Mouse (Mus musculus): ENCODE results near the gene Cd302. TPM values are rescaled to one million over a fixed set of nuclear protein-coding genes. Genes with fewer than 3 reads are reported as not detected.
A peak's percentile ranks its signal among the peaks of the same experiment; 100 is the strongest.

The Cd302 gene
- polyA plus RNA-seq, 1 experiment from 2014 or later: 15.2 TPM

DNA sequence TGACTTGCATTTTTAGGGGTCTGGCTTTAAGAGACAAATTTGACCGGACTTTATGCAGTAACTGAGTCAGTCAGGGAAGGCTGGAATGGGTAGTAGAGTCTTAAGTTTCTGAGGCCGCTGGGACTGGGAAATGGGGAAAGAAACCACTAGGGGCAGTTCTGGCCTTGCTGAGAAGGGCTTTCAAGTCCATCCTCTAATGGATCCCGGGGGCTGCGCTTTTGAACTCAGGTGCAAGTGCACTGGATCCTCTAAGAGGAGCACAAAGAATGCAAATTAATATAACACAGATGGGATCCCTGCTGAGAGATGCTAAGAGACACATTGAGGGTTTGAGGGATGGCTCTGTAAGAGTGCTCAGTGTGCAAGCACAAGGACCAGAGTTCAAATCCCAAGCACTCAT lies 7.1 kb upstream of the Cd302 start:
- Histone ChIP-seq H3K4me2 (ENCODE audit: low read depth) (no peak overlapping the region), H3K4me3 (ENCODE audit: low read depth, low read length) (no peak overlapping the region), H3K9ac (ENCODE audit: low read length) (no peak overlapping the region), H3K27ac (ENCODE audit: low read depth, low read length) (no peak overlapping the region), H3K9me3 (ENCODE audit: control insufficient read depth, low read length) (no peaks in the 10 kb centered on the region), H3K27me3 (ENCODE audit: control insufficient read depth, insufficient read depth, low read length) (no peaks in the 10 kb centered on the region), H3K4me1 (ENCODE audit: control insufficient read depth, insufficient read depth, low read length) (no peaks in the 10 kb centered on the region), H3K36me3 (ENCODE audit: control insufficient read depth, insufficient read depth, low read length) (no peaks in the 10 kb centered on the region)
- WGBS: 83% methylated on average over 4 of the region's 4 CpGs
- DNase-seq (ENCODE audit: low spot score) (no peak), ATAC-seq (ENCODE audit: insufficient read depth, low FRiP score, low TSS enrichment) (no peak)

DNA sequence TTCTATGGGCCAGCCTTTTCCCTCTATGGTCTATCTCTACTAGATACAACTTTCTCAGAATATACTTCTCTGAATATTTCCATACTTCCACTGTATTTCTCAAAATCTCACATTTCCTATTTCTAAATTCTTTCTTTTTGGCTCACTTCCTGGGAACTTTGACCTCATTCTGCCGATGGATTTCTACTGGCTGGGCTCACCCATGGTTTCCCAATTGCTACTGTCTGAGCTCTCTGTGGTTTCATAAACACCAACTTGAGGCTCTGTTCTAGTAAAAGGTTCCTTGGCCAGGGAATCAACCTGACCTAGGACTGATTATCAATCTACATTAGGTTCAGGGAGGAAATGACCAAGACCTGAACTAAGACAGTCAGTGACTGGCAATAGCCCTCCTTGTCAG lies 5.2 kb upstream of the Cd302 start:
- 0 out of 2 replicates have a peak, but pooled peaks cover under 1% of the 10 kb centered on the region for H3K27me3 ChIP-seq (ENCODE audit: control insufficient read depth, insufficient read depth, low read length)
- no peak overlapping the region for H3K27ac ChIP-seq (ENCODE audit: low read depth, low read length)
- 95% methylated on average over 1 of the region's 1 CpGs for WGBS
- no peak for ATAC-seq (ENCODE audit: insufficient read depth, low FRiP score, low TSS enrichment)
- H3K36me3 ChIP-seq (ENCODE audit: control insufficient read depth, insufficient read depth, low read length): no peaks in the 10 kb centered on the region
- no peak for DNase-seq (ENCODE audit: low spot score)
- no peaks in the 10 kb centered on the region for H3K4me1 ChIP-seq (ENCODE audit: control insufficient read depth, insufficient read depth, low read length)
- H3K4me2 ChIP-seq (ENCODE audit: low read depth): no peak overlapping the region
- H3K4me3 ChIP-seq (ENCODE audit: low read depth, low read length): no peak overlapping the region
- H3K9me3 ChIP-seq (ENCODE audit: control insufficient read depth, low read length): no peaks in the 10 kb centered on the region
- H3K9ac ChIP-seq (ENCODE audit: low read length): no peak overlapping the region

DNA sequence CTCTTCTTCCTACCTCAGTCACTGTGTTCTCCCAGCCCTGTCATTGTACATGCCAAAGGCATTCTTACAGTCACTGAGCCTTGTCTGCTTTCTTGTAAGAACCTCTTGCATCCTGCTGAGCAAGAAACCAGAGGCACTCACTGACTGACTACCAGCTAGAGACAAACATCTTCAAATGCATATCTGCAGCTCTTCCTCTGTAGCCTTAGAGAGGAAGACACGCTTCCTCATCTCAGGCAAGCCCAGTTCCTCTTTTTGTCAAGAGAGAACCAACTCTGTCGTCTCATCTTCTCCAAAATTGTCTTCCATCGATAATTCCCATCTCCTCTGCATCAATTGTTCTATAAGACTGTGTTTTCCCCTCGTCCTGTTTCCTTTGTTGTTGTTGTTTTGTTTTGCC lies 4.3 kb upstream of the Cd302 start:
- Histone ChIP-seq H3K9ac (ENCODE audit: low read length) (no peak overlapping the region), H3K36me3 (ENCODE audit: control insufficient read depth, insufficient read depth, low read length) (no peaks in the 10 kb centered on the region), H3K9me3 (ENCODE audit: control insufficient read depth, low read length) (no peaks in the 10 kb centered on the region), H3K27ac (ENCODE audit: low read depth, low read length) (no peak overlapping the region), H3K4me2 (ENCODE audit: low read depth) (no peak overlapping the region), H3K27me3 (ENCODE audit: control insufficient read depth, insufficient read depth, low read length) (0 out of 2 replicates have a peak, but pooled peaks cover 2% of the 10 kb centered on the region), H3K4me3 (ENCODE audit: low read depth, low read length) (no peak overlapping the region), H3K4me1 (ENCODE audit: control insufficient read depth, insufficient read depth, low read length) (no peaks in the 10 kb centered on the region; the same call in none of the 2 replicates)
- ATAC-seq (ENCODE audit: insufficient read depth, low FRiP score, low TSS enrichment) (no peak), DNase-seq (ENCODE audit: low spot score) (no peak)
- 82% methylated on average over 4 of the region's 4 CpGs for WGBS

DNA sequence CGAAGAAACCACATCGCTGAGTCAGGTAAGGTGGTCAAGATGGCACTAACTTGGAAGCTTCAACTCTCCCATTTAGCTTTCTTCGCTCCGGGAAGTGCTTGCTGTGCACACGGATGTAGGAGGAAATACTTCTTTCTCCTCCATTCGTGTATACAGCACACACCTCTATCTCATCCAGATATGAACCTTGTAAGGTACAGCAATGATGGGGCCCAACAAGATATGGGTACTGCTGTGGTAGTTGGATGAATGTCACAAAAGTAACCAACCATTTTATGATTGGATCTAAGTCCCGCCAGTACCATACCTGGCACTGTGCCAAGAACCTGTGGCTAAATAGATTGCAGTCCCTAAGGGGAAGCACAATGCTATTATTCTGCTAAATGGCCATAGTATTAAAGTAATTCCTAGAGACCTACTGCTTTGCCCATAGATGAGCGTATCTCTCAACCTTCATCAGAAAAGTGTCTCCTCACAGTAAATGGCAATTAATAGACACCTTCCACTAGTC lies 874 bp upstream of the Cd302 start:
- Histone ChIP-seq H3K27ac (ENCODE audit: low read depth, low read length) (no peak overlapping the region), H3K9ac (ENCODE audit: low read length) (no peak overlapping the region), H3K9me3 (ENCODE audit: control insufficient read depth, low read length) (no peaks in the 10 kb centered on the region), H3K4me1 (ENCODE audit: control insufficient read depth, insufficient read depth, low read length) (no peaks in the 10 kb centered on the region; the same call in none of the 2 replicates), H3K4me2 (ENCODE audit: low read depth) (no peak overlapping the region), H3K36me3 (ENCODE audit: control insufficient read depth, insufficient read depth, low read length) (no peaks in the 10 kb centered on the region), H3K4me3 (ENCODE audit: low read depth, low read length) (no peak overlapping the region), H3K27me3 (ENCODE audit: control insufficient read depth, insufficient read depth, low read length) (0 out of 2 replicates have a peak, but pooled peaks cover 2% of the 10 kb centered on the region)
- 95% methylated on average over 8 of the region's 8 CpGs for WGBS
- no peak for DNase-seq (ENCODE audit: low spot score)
- no peak for ATAC-seq (ENCODE audit: insufficient read depth, low FRiP score, low TSS enrichment)

DNA sequence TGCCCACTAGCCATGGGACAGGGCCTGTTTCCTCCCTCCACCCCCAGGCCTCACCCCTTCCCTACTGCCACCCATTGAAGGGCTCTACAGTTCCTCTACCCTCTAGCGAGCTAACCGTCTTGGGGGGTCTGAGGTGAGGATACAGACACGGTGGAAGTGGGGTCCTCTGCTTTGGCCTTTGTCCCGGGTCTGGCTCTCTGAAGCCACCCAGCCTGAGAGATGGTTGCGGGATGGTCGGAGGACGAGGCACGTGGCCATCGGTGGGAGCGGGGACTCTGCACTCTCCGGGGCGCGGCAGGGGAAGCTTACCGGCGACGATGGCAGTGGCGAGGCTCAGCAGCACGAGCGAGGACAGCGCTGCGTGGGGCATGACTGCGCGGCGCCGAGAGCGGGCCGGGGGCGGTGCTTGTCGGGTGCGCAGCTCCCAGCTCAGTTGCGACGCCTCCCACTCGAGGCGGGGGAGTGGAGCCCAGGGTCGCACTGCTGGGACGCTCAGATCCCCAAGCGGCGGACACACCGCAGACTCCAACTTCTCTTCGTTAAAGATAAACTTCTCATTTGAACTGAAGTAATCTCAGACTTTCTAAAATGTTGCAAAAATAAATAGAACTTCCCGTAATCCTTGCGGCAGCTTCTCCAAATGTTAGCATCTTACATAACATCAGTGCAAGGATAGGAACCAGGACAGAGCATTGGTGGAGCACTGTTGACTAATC lies 379 bp downstream of the Cd302 start:
- DNase-seq (ENCODE audit: low spot score): peak; percentile 71
- WGBS: 2% methylated on average over 42 of the region's 42 CpGs

DNA sequence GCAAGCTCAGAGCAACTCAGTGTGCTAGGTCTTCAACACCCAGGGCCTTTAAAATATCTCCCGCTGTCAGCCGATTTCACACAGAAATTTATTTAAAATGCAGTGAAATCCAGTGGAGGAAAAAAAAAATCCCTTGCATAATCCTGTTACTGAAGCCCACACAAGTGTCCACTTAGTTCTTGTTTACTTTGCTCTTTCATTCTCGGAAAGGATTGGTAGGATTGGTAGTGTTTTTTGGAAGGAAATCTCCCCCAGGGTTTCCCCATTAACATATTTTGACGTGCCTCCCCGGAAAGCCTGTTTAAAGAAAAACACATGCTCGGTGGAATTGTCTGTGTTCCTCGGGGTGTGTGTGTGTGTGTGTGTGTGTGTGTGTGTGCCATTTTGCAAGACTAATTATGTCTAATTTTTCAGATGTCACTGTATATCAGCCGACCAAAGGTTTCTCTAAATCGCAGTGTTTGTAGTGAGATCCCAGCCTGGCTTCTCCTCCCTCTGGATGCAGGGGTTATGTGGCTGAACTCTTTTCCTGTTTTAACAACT lies 1.0 kb downstream of the Cd302 start:
- DNase-seq (ENCODE audit: low spot score) (no peak), ATAC-seq (ENCODE audit: insufficient read depth, low FRiP score, low TSS enrichment) (no peak)
- no peaks in the 10 kb centered on the region for H3K9me3 ChIP-seq (ENCODE audit: control insufficient read depth, low read length)
- no peaks in the 10 kb centered on the region; the same call in none of the 2 replicates for H3K4me1 ChIP-seq (ENCODE audit: control insufficient read depth, insufficient read depth, low read length)
- 18% methylated on average over 9 of the region's 9 CpGs for WGBS
- H3K36me3 ChIP-seq (ENCODE audit: control insufficient read depth, insufficient read depth, low read length): no peaks in the 10 kb centered on the region
- no peak overlapping the region for H3K27ac ChIP-seq (ENCODE audit: low read depth, low read length)
- peak overlapping the region; percentile 53 for H3K9ac ChIP-seq (ENCODE audit: low read length)
- H3K4me2 ChIP-seq (ENCODE audit: low read depth): peak overlapping the region; percentile 91
- H3K4me3 ChIP-seq (ENCODE audit: low read depth, low read length): peak overlapping the region; percentile 41
- 0 out of 2 replicates have a peak, but pooled peaks cover 2% of the 10 kb centered on the region for H3K27me3 ChIP-seq (ENCODE audit: control insufficient read depth, insufficient read depth, low read length)

More for the DNA sequence above, 379 bp downstream of the Cd302 start:
- Histone ChIP-seq H3K4me3 (ENCODE audit: low read depth, low read length) (peak overlapping the region; percentile 41), H3K9ac (ENCODE audit: low read length) (peak overlapping the region; percentile 53), H3K27ac (ENCODE audit: low read depth, low read length) (no peak overlapping the region), H3K36me3 (ENCODE audit: control insufficient read depth, insufficient read depth, low read length) (no peaks in the 10 kb centered on the region), H3K27me3 (ENCODE audit: control insufficient read depth, insufficient read depth, low read length) (0 out of 2 replicates have a peak, but pooled peaks cover 2% of the 10 kb centered on the region), H3K4me2 (ENCODE audit: low read depth) (peak overlapping the region; percentile 91), H3K9me3 (ENCODE audit: control insufficient read depth, low read length) (no peaks in the 10 kb centered on the region), H3K4me1 (ENCODE audit: control insufficient read depth, insufficient read depth, low read length) (no peaks in the 10 kb centered on the region; the same call in none of the 2 replicates)
- ATAC-seq (ENCODE audit: insufficient read depth, low FRiP score, low TSS enrichment): peak; percentile 67

DNA sequence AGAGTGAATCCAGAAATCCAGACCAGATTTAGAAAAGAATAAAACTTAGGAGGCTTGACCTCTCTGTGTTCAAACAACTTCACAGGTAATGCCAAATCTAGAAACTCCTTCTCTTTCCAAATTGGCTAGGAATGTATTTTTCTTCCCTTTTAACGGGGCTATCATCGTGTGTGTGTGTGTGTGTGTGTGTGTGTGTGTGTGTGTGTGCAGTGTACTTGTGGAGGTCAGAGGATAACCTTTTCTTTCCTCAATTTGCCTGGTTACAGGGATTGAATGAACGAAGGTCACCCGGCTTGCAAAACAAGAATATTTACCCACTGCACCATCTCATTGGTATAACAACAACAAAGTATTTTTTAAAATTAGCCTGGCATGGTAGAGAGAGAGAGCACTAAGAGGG lies 1.7 kb downstream of the Cd302 start:
- Histone ChIP-seq H3K9ac (ENCODE audit: low read length) (no peak overlapping the region), H3K27me3 (ENCODE audit: control insufficient read depth, insufficient read depth, low read length) (0 out of 2 replicates have a peak, but pooled peaks cover 2% of the 10 kb centered on the region), H3K4me1 (ENCODE audit: control insufficient read depth, insufficient read depth, low read length) (no peaks in the 10 kb centered on the region; the same call in none of the 2 replicates), H3K27ac (ENCODE audit: low read depth, low read length) (no peak overlapping the region), H3K9me3 (ENCODE audit: control insufficient read depth, low read length) (no peaks in the 10 kb centered on the region), H3K4me3 (ENCODE audit: low read depth, low read length) (no peak overlapping the region), H3K36me3 (ENCODE audit: control insufficient read depth, insufficient read depth, low read length) (no peaks in the 10 kb centered on the region), H3K4me2 (ENCODE audit: low read depth) (peak overlapping the region; percentile 8; the same call in 1 of the 2 replicates)
- WGBS: 94% methylated on average over 4 of the region's 4 CpGs
- DNase-seq (ENCODE audit: low spot score) (no peak), ATAC-seq (ENCODE audit: insufficient read depth, low FRiP score, low TSS enrichment) (no peak)

DNA sequence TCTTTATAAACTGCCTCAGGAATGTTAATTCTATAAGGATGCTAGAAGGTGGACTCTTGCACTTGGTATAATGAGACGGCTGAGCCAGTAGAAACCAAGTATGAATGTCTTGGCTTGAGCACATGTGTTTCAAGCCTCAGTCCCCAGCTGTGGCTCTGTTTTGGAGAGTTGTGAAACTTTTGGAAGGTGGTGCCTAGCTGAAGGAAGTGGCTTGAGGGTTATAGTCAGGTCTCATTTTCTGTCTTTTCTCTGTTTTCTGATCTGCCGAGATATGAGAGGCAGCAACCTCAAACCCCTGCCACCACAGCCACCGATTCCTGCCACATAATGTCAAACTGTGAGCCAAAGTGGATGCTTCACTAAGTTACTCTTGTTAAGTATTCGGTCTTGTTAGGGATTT lies 5.7 kb downstream of the Cd302 start:
- WGBS: 91% methylated on average over 4 of the region's 4 CpGs
- Histone ChIP-seq H3K36me3 (ENCODE audit: control insufficient read depth, insufficient read depth, low read length) (no peaks in the 10 kb centered on the region), H3K9ac (ENCODE audit: low read length) (no peak overlapping the region), H3K4me2 (ENCODE audit: low read depth) (no peak overlapping the region), H3K4me1 (ENCODE audit: control insufficient read depth, insufficient read depth, low read length) (no peaks in the 10 kb centered on the region; the same call in none of the 2 replicates), H3K4me3 (ENCODE audit: low read depth, low read length) (no peak overlapping the region), H3K27me3 (ENCODE audit: control insufficient read depth, insufficient read depth, low read length) (no peaks in the 10 kb centered on the region), H3K9me3 (ENCODE audit: control insufficient read depth, low read length) (no peaks in the 10 kb centered on the region), H3K27ac (ENCODE audit: low read depth, low read length) (no peak overlapping the region)
- DNase-seq (ENCODE audit: low spot score): no peak
- ATAC-seq (ENCODE audit: insufficient read depth, low FRiP score, low TSS enrichment): no peak

Measured in neural tube, embryonic 11.5 days (tissue).